Mouse (Mus musculus) stomach, postnatal 0 days (tissue): ENCODE measurements around the gene Siah3. TPM values are rescaled to one million over a fixed set of nuclear protein-coding genes. Genes with fewer than 3 reads are reported as not detected.

Source experiments
- ATAC-seq: fragments of 200-750 bp; cut with Nextera tagmentation; 2 replicates; pipeline ENCODE4 v1.8.0; 2017; ENCODE audit not compliant: low FRiP score, low TSS enrichment
- DNase-seq: peaks from one replicate; pipeline ENCODE4 v3.0.0-alpha.2; 2016; ENCODE audit warnings: low spot score
- H3K27ac ChIP-seq: fragments of 300-500 bp; sonication (generic); replicated peaks from 2 replicates; pipeline ENCODE4 v1.5.1; 2014; ENCODE audit warnings: mild to moderate bottlenecking, control low read depth
- H3K27me3 ChIP-seq: fragments of 300-500 bp; sonication (generic); 2 replicates; pipeline ENCODE4 v1.6.1; 2014; ENCODE audit warnings: low read length; ENCODE audit not compliant: control insufficient read depth, insufficient read depth
- H3K36me3 ChIP-seq: fragments of 300-500 bp; sonication (generic); 2 replicates; pipeline ENCODE4 v1.6.1; 2014; ENCODE audit warnings: low read length, mixed read lengths; ENCODE audit not compliant: control insufficient read depth, insufficient read depth
- H3K4me1 ChIP-seq: fragments of 300-500 bp; sonication (generic); replicated peaks from 2 replicates; pipeline ENCODE4 v1.6.1; 2014; ENCODE audit warnings: antibody characterized with exemption; ENCODE audit not compliant: control insufficient read depth, insufficient read depth
- H3K4me2 ChIP-seq: fragments of 300-500 bp; sonication (generic); replicated peaks from 2 replicates; pipeline ENCODE4 v1.6.1; 2014; ENCODE audit warnings: low read depth, mild to moderate bottlenecking, control low read depth, moderate library complexity
- H3K4me3 ChIP-seq: fragments of 300-500 bp; sonication (generic); 2 replicates; pipeline ENCODE4 v1.5.1; 2014; ENCODE audit warnings: low read depth, low read length, control low read depth
- H3K9ac ChIP-seq: fragments of 300-500 bp; sonication (generic); 2 replicates; pipeline ENCODE4 v1.6.1; 2014; ENCODE audit warnings: mild to moderate bottlenecking, low read length, control low read depth, mixed read lengths
- H3K9me3 ChIP-seq: fragments of 300-500 bp; sonication (generic); 2 replicates; pipeline ENCODE4 v1.6.1; 2016; ENCODE audit warnings: low read length; ENCODE audit not compliant: control insufficient read depth
- CTCF ChIP-seq: IDR thresholded peaks from 2 replicates; pipeline ENCODE4 v1.5.1; 2016; ENCODE audit warnings: antibody characterized with exemption, low read depth, mild to moderate bottlenecking, moderate library complexity
- EP300 ChIP-seq: optimal IDR thresholded peaks from 2 replicates; pipeline ENCODE3; 2016; ENCODE audit warnings: antibody characterized with exemption
- WGBS: fragments of 180-500 bp; shearing (Covaris S2); extraction: QIAGEN DNeasy Blood & Tissue Kit; methylation state at CpG from one replicate; pipeline ENCODE4 v1.1.7; 2014; 5-methylcytosine and 5-hydroxymethylcytosine counted together
- polyA plus RNA-seq: library from polyadenylated mRNA; unstranded; fragments of >200 nt; fragmentation: Nextera tagmentation; extraction: Ambion mirVana; gene quantifications from 2 replicates; pipeline ENCODE4 v1.2.1, GENCODE M21; 2015

Gene Siah3
- polyA plus RNA-seq, 1 experiment from 2014 or later, result not detected

- Histone ChIP-seq H3K36me3 (no peaks in the 10 kb centered on the region), H3K4me1 (no peaks in the 10 kb centered on the region), H3K27me3 (no peaks in the 10 kb centered on the region), H3K9ac (no peak overlapping the region), H3K4me3 (no peak overlapping the region), H3K9me3 (no peaks in the 10 kb centered on the region), H3K4me2 (no peak overlapping the region), H3K27ac (no peak overlapping the region)
- no peak for ATAC-seq
- 65% methylated on average over 3 of the region's 3 CpGs for WGBS
- no peak for DNase-seq
- TF ChIP-seq EP300 (no peak), CTCF (no peak)
Measured at GRCm38 (mm10) chr14:75501501-75501990, 45.8 kb downstream of the Siah3 start.

- Histone ChIP-seq H3K36me3 (no peaks in the 10 kb centered on the region), H3K9ac (no peak overlapping the region), H3K4me3 (no peak overlapping the region), H3K9me3 (no peaks in the 10 kb centered on the region), H3K4me1 (no peaks in the 10 kb centered on the region), H3K4me2 (no peak overlapping the region), H3K27me3 (no peaks in the 10 kb centered on the region), H3K27ac (no peak overlapping the region)
- DNase-seq (no peak), ATAC-seq (no peak)
- 32% methylated on average over 8 of the region's 8 CpGs for WGBS
- TF ChIP-seq CTCF, result no peak
- TF ChIP-seq EP300, result no peak
Measured at GRCm38 (mm10) chr14:75502446-75502845, 46.7 kb downstream of the Siah3 start.

- H3K9ac ChIP-seq, result no peak overlapping the region
- H3K4me1 ChIP-seq, result no peaks in the 10 kb centered on the region
- H3K27ac ChIP-seq, result no peak overlapping the region
- DNase-seq (no peak), ATAC-seq (no peak)
- H3K27me3 ChIP-seq, result no peaks in the 10 kb centered on the region
- no peaks in the 10 kb centered on the region for H3K36me3 ChIP-seq
- 53% methylated on average over 2 of the region's 2 CpGs for WGBS
- no peak overlapping the region for H3K4me2 ChIP-seq
- H3K9me3 ChIP-seq, result no peaks in the 10 kb centered on the region
- TF ChIP-seq CTCF, result no peak
- no peak for TF ChIP-seq EP300
- no peak overlapping the region for H3K4me3 ChIP-seq
Measured at GRCm38 (mm10) chr14:75504255-75504654, 48.5 kb downstream of the Siah3 start.

- WGBS, result 53% methylated on average over 8 of the region's 8 CpGs
Measured at GRCm38 (mm10) chr14:75505126-75505840, 49.5 kb downstream of the Siah3 start.

GRCm38 (mm10) chr14:75506246-75506645 is 50.5 kb downstream of the Siah3 start:
- no peak for TF ChIP-seq CTCF
- no peak for TF ChIP-seq EP300
- no peak overlapping the region for H3K4me3 ChIP-seq
- H3K27ac ChIP-seq, result no peak overlapping the region
- no peak overlapping the region for H3K4me2 ChIP-seq
- no peak for ATAC-seq
- no peaks in the 10 kb centered on the region for H3K9me3 ChIP-seq
- H3K27me3 ChIP-seq, result no peaks in the 10 kb centered on the region
- no peak for DNase-seq
- no peak overlapping the region for H3K9ac ChIP-seq
- 72% methylated on average over 3 of the region's 3 CpGs for WGBS
- H3K4me1 ChIP-seq, result no peaks in the 10 kb centered on the region
- H3K36me3 ChIP-seq, result no peaks in the 10 kb centered on the region

More at GRCm38 (mm10) chr14:75505126-75505840, 49.5 kb downstream of the Siah3 start:
- no peak overlapping the region for H3K4me3 ChIP-seq
- H3K9ac ChIP-seq, result no peak overlapping the region
- H3K4me1 ChIP-seq, result no peaks in the 10 kb centered on the region
- TF ChIP-seq CTCF (no peak), EP300 (no peak)
- no peaks in the 10 kb centered on the region for H3K9me3 ChIP-seq
- H3K27ac ChIP-seq, result no peak overlapping the region
- no peaks in the 10 kb centered on the region for H3K36me3 ChIP-seq
- no peaks in the 10 kb centered on the region for H3K27me3 ChIP-seq
- DNase-seq (no peak), ATAC-seq (no peak)
- H3K4me2 ChIP-seq, result no peak overlapping the region

GRCm38 (mm10) chr14:75510125-75510524 is 54.3 kb downstream of the Siah3 start:
- H3K9ac ChIP-seq, result no peak overlapping the region
- H3K4me2 ChIP-seq, result no peak overlapping the region
- no peak for DNase-seq
- no peaks in the 10 kb centered on the region for H3K36me3 ChIP-seq
- no peaks in the 10 kb centered on the region for H3K4me1 ChIP-seq
- H3K4me3 ChIP-seq, result no peak overlapping the region
- WGBS, result 77% methylated on average over 6 of the region's 6 CpGs
- TF ChIP-seq CTCF, result no peak
- TF ChIP-seq EP300, result no peak
- H3K9me3 ChIP-seq, result no peaks in the 10 kb centered on the region
- H3K27me3 ChIP-seq, result no peaks in the 10 kb centered on the region
- no peak for ATAC-seq
- no peak overlapping the region for H3K27ac ChIP-seq
